Comparison of ENCODE assay signal across 10 mouse cellular contexts in genomic region chr5:135916601-135917000, GRCm38 (mm10). TPM values are rescaled to one million over a fixed set of nuclear protein-coding genes. Genes with fewer than 3 reads are reported as not detected.
DNase-seq lines count a peak whose midpoint lies in the region; ATAC-seq lines count a peak whose summit lies in the region.
"Had no signal": no experiment of that assay in that cellular context is flagged by ENCODE, and none has a peak within 500 bp of the region (broad histone marks: within the 10 kb centered on the region; RNA-seq: fewer than 3 reads in every experiment).

No protein-coding gene starts in this region.

- 0 out of 2 replicates have a peak, but pooled peaks cover 6% of the 10 kb centered on the region for H3K4me1 ChIP-seq in intestine, embryonic 15.5 days (replicated peaks)

- no peak overlapping the region for H3K4me2 ChIP-seq in intestine, embryonic 15.5 days (replicated peaks)

- no peak overlapping the region for H3K4me3 ChIP-seq in intestine, embryonic 15.5 days (replicated peaks)

- no peaks in the 10 kb centered on the region for H3K27me3 ChIP-seq in intestine, embryonic 15.5 days (replicated peaks)

- DNase-seq in cerebellum, postnatal 4 days (ENCODE audit: low spot score in 2 of 2): no peak
- DNase-seq in kidney, adult 8-10 months: peak; percentile 28 to 32
- no peak for DNase-seq in kidney, postnatal 14 days
- peak; percentile 41 for DNase-seq in adrenal gland, postnatal 25 days
- peak; percentile 72 to 79 for DNase-seq in cerebellum, postnatal 14 days
- no peak for DNase-seq in thymus, postnatal 10 days (ENCODE audit: low spot score in 2 of 2)

- no peak overlapping the region for H3K27ac ChIP-seq in intestine, embryonic 15.5 days

- no peaks in the 10 kb centered on the region for H3K9me3 ChIP-seq in intestine, embryonic 15.5 days

- peaks cover 31% of the 10 kb centered on the region for H3K36me3 ChIP-seq in intestine, embryonic 15.5 days

- no peak overlapping the region for H3K9ac ChIP-seq in intestine, embryonic 15.5 days

- WGBS in intestine, embryonic 15.5 days: 84% methylated on average over 3 of the region's 3 CpGs

- ATAC-seq in cerebellum, adult (ENCODE audit: insufficient number of reproducible peaks, low FRiP score, low TSS enrichment): 0 out of 2 replicates have a peak, but pooled peaks have one; percentile 51
- no peak for ATAC-seq in intestine, embryonic 15.5 days
- ATAC-seq: activated CD4-positive, CD25-positive, alpha-beta regulatory T cell, adult 4 months had no signal

RNA-seq across cellular contexts. Expression of gene Ywhag, which starts 17.8 kb away (rescaled TPM):
- 477 and 524 TPM in 2 replicates for total RNA-seq in adrenal gland, postnatal 25 days (2021)
- 151 and 154 TPM in 2 replicates for polyA plus RNA-seq in intestine, embryonic 15.5 days (2015; fragmentation: Nextera tagmentation; extraction: Ambion mirVana)

RNA-seq across cellular contexts. Expression of gene Hspb1, which starts 28.9 kb away (rescaled TPM):
- 80.7 and 133 TPM in 2 replicates for total RNA-seq in adrenal gland, postnatal 25 days (2021)
- 113 and 116 TPM in 2 replicates for polyA plus RNA-seq in intestine, embryonic 15.5 days (2015; fragmentation: Nextera tagmentation; extraction: Ambion mirVana)
- total RNA-seq: megakaryocyte progenitor cell, adult 5-6 weeks had no signal
- polyA plus RNA-seq: activated CD4-positive, CD25-positive, alpha-beta regulatory T cell, adult 4 months had no signal

RNA-seq across cellular contexts. Expression of gene Ssc4d, which starts 57.7 kb away (rescaled TPM):
- total RNA-seq in adrenal gland, postnatal 25 days (2021): 4.3 and 7.9 TPM in 2 replicates
- polyA plus RNA-seq in intestine, embryonic 15.5 days (2015; fragmentation: Nextera tagmentation; extraction: Ambion mirVana): 2.5 and 2.9 TPM in 2 replicates

Comparison
In these comparisons a context has a peak if more than half of its experiments do, and no peak if none do; other contexts are left out.
1. DNase-seq: peak in kidney, adult 8-10 months (2 of 2), adrenal gland, postnatal 25 days (single experiment) and cerebellum, postnatal 14 days (2 of 2); none in cerebellum, postnatal 4 days (0 of 2), kidney, postnatal 14 days (single experiment) and thymus, postnatal 10 days (0 of 2).